Mouse (Mus musculus) heart, embryonic 12.5 days (tissue): ENCODE results near the gene Smad3. TPM values are rescaled to one million over a fixed set of nuclear protein-coding genes. Genes with fewer than 3 reads are reported as not detected.

Experiments used
- ATAC-seq: fragments of 200-750 bp; cut with Nextera tagmentation; 2 replicates; pipeline ENCODE4 v1.8.0; 2017; ENCODE audit warnings: moderate TSS enrichment, moderate library complexity; ENCODE audit not compliant: insufficient number of reproducible peaks, low FRiP score
- H3K27ac ChIP-seq: fragments of 300-500 bp; sonication (generic); 2 replicates; pipeline ENCODE4 v1.5.1; 2016; ENCODE audit warnings: mild to moderate bottlenecking, moderate library complexity; ENCODE audit not compliant: poor library complexity, severe bottlenecking
- H3K27me3 ChIP-seq: fragments of 300-500 bp; sonication (generic); replicated peaks from 2 replicates; pipeline ENCODE4 v1.6.1; 2016; ENCODE audit warnings: mild to moderate bottlenecking, moderate library complexity
- H3K36me3 ChIP-seq: fragments of 300-500 bp; sonication (generic); 2 replicates; pipeline ENCODE4 v1.6.1; 2016; ENCODE audit warnings: mild to moderate bottlenecking, moderate library complexity
- H3K4me1 ChIP-seq: fragments of 300-500 bp; sonication (generic); replicated peaks from 2 replicates; pipeline ENCODE4 v1.6.1; 2016; ENCODE audit warnings: mild to moderate bottlenecking
- H3K4me2 ChIP-seq: fragments of 300-500 bp; sonication (generic); 2 replicates; pipeline ENCODE4 v1.6.1; 2016; ENCODE audit warnings: mild to moderate bottlenecking, moderate library complexity
- H3K4me3 ChIP-seq: fragments of 300-500 bp; sonication (generic); 2 replicates; pipeline ENCODE4 v1.5.1; 2016; ENCODE audit warnings: mild to moderate bottlenecking
- H3K9ac ChIP-seq: fragments of 300-500 bp; sonication (generic); 2 replicates; pipeline ENCODE4 v1.6.1; 2016; ENCODE audit warnings: mild to moderate bottlenecking, moderate library complexity
- H3K9me3 ChIP-seq: fragments of 300-500 bp; sonication (generic); replicated peaks from 2 replicates; pipeline ENCODE4 v1.6.1; 2016; ENCODE audit warnings: mild to moderate bottlenecking, moderate library complexity
- WGBS: fragments of 180-500 bp; shearing (Covaris S2); methylation state at CpG from one replicate; pipeline ENCODE4 v1.1.7; 2016; 5-methylcytosine and 5-hydroxymethylcytosine counted together
- polyA plus RNA-seq: library from polyadenylated mRNA; unstranded; fragments of >200 nt; fragmentation: Nextera tagmentation; extraction: Ambion mirVana; gene quantifications from 2 replicates; pipeline ENCODE4 v1.2.1, GENCODE M21; 2016

The Smad3 gene
- polyA plus RNA-seq, 1 experiment from 2014 or later: 18.9 TPM

GRCm38 (mm10) chr9:63706152-63706733 is 51.6 kb downstream of the Smad3 start:
- Histone ChIP-seq H3K4me1 (peaks cover 72% of the 10 kb centered on the region), H3K9me3 (peaks cover 8% of the 10 kb centered on the region; the same call in 1 of the 2 replicates), H3K27me3 (no peaks in the 10 kb centered on the region), H3K36me3 (peaks cover 14% of the 10 kb centered on the region), H3K9ac (peak overlapping the region; percentile 30; the same call in 1 of the 2 replicates), H3K4me3 (no peak overlapping the region), H3K27ac (peak overlapping the region; percentile 84), H3K4me2 (peak overlapping the region; percentile 15; the same call in 1 of the 2 replicates)
- ATAC-seq: peak; percentile 52
- WGBS: 8% methylated on average over 9 of the region's 9 CpGs

DNA sequence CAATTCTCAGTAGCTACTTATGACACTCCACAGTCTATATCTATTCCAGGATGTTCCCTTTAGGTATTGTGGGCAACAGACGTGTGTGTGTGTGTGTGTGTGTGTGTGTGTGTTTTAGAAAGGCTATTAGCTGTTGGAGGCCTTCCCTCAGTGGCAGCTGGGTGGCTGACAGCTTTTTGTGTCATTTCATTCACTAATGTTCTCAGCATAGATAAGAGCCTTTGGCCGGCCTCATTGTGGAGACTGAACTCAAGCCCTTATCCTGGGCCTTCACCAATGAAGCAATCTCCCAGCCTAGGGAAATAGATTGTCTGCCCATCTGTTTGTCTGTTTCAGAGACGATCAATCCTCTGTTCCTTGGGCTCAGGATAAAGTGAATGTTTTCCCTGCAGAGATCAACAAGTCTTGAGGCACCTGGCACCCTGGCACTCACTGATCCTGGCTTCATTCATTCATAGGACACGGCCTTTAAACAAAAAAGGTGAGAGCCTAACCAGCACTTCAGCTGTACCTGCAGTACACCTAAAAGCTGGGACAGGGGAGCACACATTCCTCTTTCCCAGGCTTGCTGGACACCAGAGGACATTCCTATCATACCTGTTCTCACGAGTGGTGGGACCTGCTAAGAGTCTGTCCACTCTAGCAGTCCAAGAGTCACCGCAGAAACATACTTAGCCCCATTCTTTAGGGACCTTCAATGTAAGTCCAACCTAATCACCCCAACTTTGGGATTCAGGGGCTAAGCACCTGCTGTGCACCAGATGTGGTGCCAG is 52.6 kb downstream of the Smad3 start:
- Histone ChIP-seq H3K4me2 (no peak overlapping the region), H3K4me3 (no peak overlapping the region), H3K9me3 (peaks cover 8% of the 10 kb centered on the region; the same call in 1 of the 2 replicates), H3K27me3 (no peaks in the 10 kb centered on the region), H3K27ac (peak overlapping the region; percentile 84), H3K4me1 (peaks cover 69% of the 10 kb centered on the region), H3K9ac (no peak overlapping the region), H3K36me3 (peaks cover 11% of the 10 kb centered on the region)
- no peak for ATAC-seq
- 33% methylated on average over 6 of the region's 6 CpGs for WGBS

DNA sequence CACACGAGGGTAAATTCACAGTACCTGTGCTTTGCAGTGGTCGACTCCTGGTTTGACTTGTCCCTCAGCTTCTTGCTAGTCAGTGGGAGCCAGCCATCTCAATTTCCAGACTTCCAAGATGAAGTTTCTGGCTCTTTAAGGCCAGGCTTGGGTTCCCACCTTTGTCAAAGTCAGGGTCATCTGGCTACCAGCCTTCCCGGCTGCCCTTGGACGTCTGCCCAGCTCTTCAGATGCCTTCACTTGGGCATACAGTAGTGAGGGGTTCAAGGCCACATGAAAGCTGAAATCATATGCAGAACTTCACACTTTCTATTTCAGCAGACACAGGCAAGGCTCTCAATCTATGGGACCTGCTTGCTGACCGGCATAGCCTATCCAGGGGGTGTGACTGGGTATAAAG is 53.7 kb downstream of the Smad3 start:
- Histone ChIP-seq H3K4me3 (no peak overlapping the region), H3K36me3 (peaks cover under 1% of the 10 kb centered on the region; the same call in 1 of the 2 replicates), H3K27me3 (no peaks in the 10 kb centered on the region), H3K27ac (peak overlapping the region; percentile 84), H3K9me3 (no peaks in the 10 kb centered on the region), H3K9ac (no peak overlapping the region), H3K4me1 (peaks cover 76% of the 10 kb centered on the region), H3K4me2 (no peak overlapping the region)
- no peak for ATAC-seq
- WGBS: 48% methylated on average over 5 of the region's 5 CpGs

DNA sequence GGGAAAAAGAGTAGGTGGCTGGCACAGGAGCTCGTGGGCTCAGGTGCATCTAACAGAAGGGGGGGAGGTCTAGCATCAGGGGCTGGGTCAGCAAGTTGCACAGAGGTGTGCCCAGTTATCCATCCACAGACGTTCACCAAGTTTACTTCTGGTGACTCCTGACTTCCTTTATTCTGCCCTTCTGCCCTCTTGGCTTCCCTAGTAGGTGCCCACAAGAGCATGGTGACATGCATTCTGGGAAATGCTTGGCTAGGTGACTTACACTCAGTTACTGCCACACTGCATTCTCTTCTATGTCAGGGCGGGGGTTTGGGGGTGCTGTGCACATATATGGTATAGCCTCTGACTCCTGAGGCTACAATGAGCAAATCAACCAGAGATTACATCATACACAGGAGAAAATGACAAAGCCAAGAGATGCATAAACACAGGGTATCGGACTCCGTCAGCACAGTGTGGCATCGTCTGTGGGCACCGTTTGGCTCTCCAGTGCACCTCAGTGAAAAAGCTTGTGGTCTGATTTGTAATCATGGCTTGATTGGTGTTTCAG is 54.5 kb downstream of the Smad3 start:
- Histone ChIP-seq H3K27ac (no peak overlapping the region), H3K36me3 (no peaks in the 10 kb centered on the region), H3K4me3 (no peak overlapping the region), H3K9me3 (no peaks in the 10 kb centered on the region), H3K4me1 (peaks cover 85% of the 10 kb centered on the region), H3K4me2 (no peak overlapping the region), H3K27me3 (no peaks in the 10 kb centered on the region), H3K9ac (no peak overlapping the region)
- ATAC-seq: no peak
- WGBS: 89% methylated on average over 7 of the region's 7 CpGs

- H3K4me1 ChIP-seq: peaks cover 87% of the 10 kb centered on the region
- H3K4me2 ChIP-seq: peak overlapping the region; percentile 11; the same call in 1 of the 2 replicates
- 52% methylated on average over 16 of the region's 16 CpGs for WGBS
- no peaks in the 10 kb centered on the region for H3K9me3 ChIP-seq
- H3K27ac ChIP-seq: peak overlapping the region; percentile 38; the same call in 1 of the 2 replicates
- no peaks in the 10 kb centered on the region for H3K36me3 ChIP-seq
- no peak overlapping the region for H3K4me3 ChIP-seq
- no peaks in the 10 kb centered on the region for H3K27me3 ChIP-seq
- ATAC-seq: no peak
- no peak overlapping the region for H3K9ac ChIP-seq
These were observed 55.2 kb downstream of the Smad3 start for GRCm38 (mm10) chr9:63702502-63703013.

DNA sequence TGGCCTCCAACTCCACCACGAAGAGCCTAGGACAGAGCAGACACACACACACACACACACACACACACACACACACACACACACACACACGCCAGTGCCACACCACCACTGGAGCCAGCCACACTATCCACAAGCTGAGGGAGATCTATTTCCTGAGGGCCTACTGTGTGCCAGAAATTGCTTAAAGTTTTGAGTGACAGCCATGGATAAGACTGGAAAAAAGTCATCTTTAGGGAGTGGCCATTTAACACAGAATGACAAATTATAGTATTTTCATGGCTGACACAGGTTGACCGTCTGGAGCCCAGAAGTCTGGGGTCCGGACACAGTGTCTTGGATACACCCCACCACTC is 55.9 kb downstream of the Smad3 start:
- ATAC-seq: no peak
- H3K36me3 ChIP-seq: no peaks in the 10 kb centered on the region
- no peak overlapping the region for H3K4me3 ChIP-seq
- no peaks in the 10 kb centered on the region for H3K9me3 ChIP-seq
- no peak overlapping the region for H3K9ac ChIP-seq
- no peak overlapping the region for H3K4me2 ChIP-seq
- no peaks in the 10 kb centered on the region for H3K27me3 ChIP-seq
- H3K4me1 ChIP-seq: peaks cover 87% of the 10 kb centered on the region
- 82% methylated on average over 4 of the region's 4 CpGs for WGBS
- no peak overlapping the region for H3K27ac ChIP-seq

GRCm38 (mm10) chr9:63701258-63701956 is 56.4 kb downstream of the Smad3 start:
- Histone ChIP-seq H3K4me3 (no peak overlapping the region), H3K9ac (no peak overlapping the region), H3K9me3 (no peaks in the 10 kb centered on the region), H3K27ac (no peak overlapping the region), H3K36me3 (no peaks in the 10 kb centered on the region), H3K27me3 (no peaks in the 10 kb centered on the region), H3K4me2 (no peak overlapping the region), H3K4me1 (peaks cover 87% of the 10 kb centered on the region)
- 75% methylated on average over 10 of the region's 10 CpGs for WGBS
- ATAC-seq: no peak

GRCm38 (mm10) chr9:63699145-63699544 is 58.6 kb downstream of the Smad3 start:
- Histone ChIP-seq H3K9ac (no peak overlapping the region), H3K27ac (peak overlapping the region; percentile 9; the same call in 1 of the 2 replicates), H3K4me3 (no peak overlapping the region), H3K9me3 (no peaks in the 10 kb centered on the region), H3K36me3 (no peaks in the 10 kb centered on the region), H3K27me3 (no peaks in the 10 kb centered on the region), H3K4me1 (peaks cover 66% of the 10 kb centered on the region), H3K4me2 (no peak overlapping the region)
- 61% methylated on average over 4 of the region's 4 CpGs for WGBS
- no peak for ATAC-seq

- Histone ChIP-seq H3K27ac (peak overlapping the region; percentile 65), H3K4me1 (peaks cover 61% of the 10 kb centered on the region), H3K27me3 (no peaks in the 10 kb centered on the region), H3K4me2 (no peak overlapping the region), H3K9me3 (no peaks in the 10 kb centered on the region), H3K9ac (0 out of 2 replicates have a peak overlapping the region, but pooled peaks have one; percentile 29), H3K36me3 (no peaks in the 10 kb centered on the region), H3K4me3 (no peak overlapping the region)
- WGBS: 65% methylated on average over 6 of the region's 7 CpGs
- ATAC-seq: 0 out of 2 replicates have a peak, but pooled peaks have one; percentile 27
These were observed 59.3 kb downstream of the Smad3 start for GRCm38 (mm10) chr9:63698320-63699045.

DNA sequence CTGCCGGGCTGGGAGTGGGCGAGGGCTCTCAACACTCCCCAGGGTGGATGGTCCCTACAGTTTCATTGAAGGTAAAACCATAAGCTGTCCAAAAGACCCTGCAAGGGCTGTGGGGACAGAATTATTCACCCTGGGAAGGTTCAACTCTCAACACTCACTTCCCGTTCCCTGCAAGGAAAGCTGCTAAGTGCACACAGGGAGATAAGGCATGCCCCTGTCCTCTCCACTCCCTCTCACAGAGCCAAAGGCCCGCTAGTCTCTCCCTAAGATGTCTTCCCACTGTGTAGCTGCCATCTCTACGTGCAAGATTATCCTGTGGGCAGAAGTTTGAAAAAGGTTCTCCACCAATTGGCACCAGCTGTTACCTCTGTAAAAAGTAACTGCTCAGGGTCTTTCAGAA is 60.2 kb downstream of the Smad3 start:
- no peak overlapping the region for H3K4me3 ChIP-seq
- H3K27ac ChIP-seq: peak overlapping the region; percentile 65
- no peaks in the 10 kb centered on the region for H3K27me3 ChIP-seq
- WGBS: 16% methylated on average over 5 of the region's 5 CpGs
- 0 out of 2 replicates have a peak overlapping the region, but pooled peaks have one; percentile 29 for H3K9ac ChIP-seq
- no peaks in the 10 kb centered on the region for H3K36me3 ChIP-seq
- H3K4me2 ChIP-seq: no peak overlapping the region
- no peaks in the 10 kb centered on the region for H3K9me3 ChIP-seq
- no peak for ATAC-seq
- peaks cover 54% of the 10 kb centered on the region for H3K4me1 ChIP-seq
